Mouse (Mus musculus) olfactory bulb, adult 2 months (tissue): ENCODE measurements around the gene Vpreb3.

Experiments used
- CTCF ChIP-seq: fragments of 200-500 bp; IDR thresholded peaks from 2 replicates; pipeline ENCODE4 v1.5.1; 2012; ENCODE audit warnings: low read depth, mild to moderate bottlenecking, low read length, moderate library complexity; ENCODE audit not compliant: insufficient read depth
- POLR2A ChIP-seq: fragments of 200-500 bp; IDR thresholded peaks from 2 replicates; pipeline ENCODE4 v1.6.1; 2012; ENCODE audit warnings: mild to moderate bottlenecking, low read depth, low read length, moderate library complexity; ENCODE audit not compliant: insufficient read depth

- 0 out of 2 replicates have a peak, but pooled peaks have one; percentile 24 for TF ChIP-seq CTCF
- no peak for TF ChIP-seq POLR2A
Observed at GRCm38 (mm10) chr10:75897373-75897772, 45.5 kb upstream of the Vpreb3 start.
